Mouse (Mus musculus) thymus, adult 2 months (tissue): ENCODE data around the gene Gm17428.

Experiments
- CTCF ChIP-seq: fragments of 200-500 bp; IDR thresholded peaks from 2 replicates; pipeline ENCODE4 v1.5.1; 2012; ENCODE audit warnings: mild to moderate bottlenecking, control low read depth, low read length, moderate library complexity, borderline replicate concordance; ENCODE audit not compliant: control insufficient read depth, poor library complexity, insufficient read depth; ENCODE audit errors: extremely low read depth
- POLR2A ChIP-seq: fragments of 200-500 bp; IDR thresholded peaks from 2 replicates; pipeline ENCODE4 v1.6.1; 2012; ENCODE audit warnings: mild to moderate bottlenecking, low read length, control low read depth, moderate library complexity; ENCODE audit not compliant: control insufficient read depth, poor library complexity, insufficient read depth; ENCODE audit errors: extremely low read depth

DNA sequence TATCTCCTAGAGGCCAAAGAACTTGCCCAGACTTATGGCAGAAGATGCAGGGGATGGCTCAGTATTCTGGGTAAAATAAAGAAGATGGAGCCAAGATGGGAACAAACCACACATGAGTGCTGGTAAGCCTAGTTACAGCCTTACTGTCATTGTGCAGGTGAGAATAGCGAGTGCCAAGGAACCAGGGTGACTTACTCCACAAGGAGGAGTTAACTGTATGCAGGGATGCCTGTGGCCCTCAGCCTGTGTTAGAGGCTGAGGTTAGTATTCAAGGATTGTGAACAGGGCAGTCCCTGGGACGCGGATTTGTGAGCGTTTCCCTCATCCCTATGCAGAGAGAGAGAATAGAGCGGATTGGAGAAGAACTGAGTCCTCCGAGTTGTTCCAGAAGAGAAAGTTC, 25.1 kb upstream of the Gm17428 start:
- TF ChIP-seq POLR2A (no peak), CTCF (no peak)
